Mouse (Mus musculus): ENCODE measurements at regions not wholly inside any gene's neighbourhood (a gene's known extent, or its start where the extent isn't known, plus 50 kb on each side); places are given as distances from the start of the nearest gene placed in this dataset.

- DNase-seq = no peak
These were observed 90.4 kb downstream of the Otol1 start for GRCm38 (mm10) chr3:70097813-70098212.

- DNase-seq = no peak
These were observed 94.7 kb downstream of the Otol1 start for GRCm38 (mm10) chr3:70102091-70102490.

GRCm38 (mm10) chr3:70102593-70103213, 95.3 kb downstream of the Otol1 start:
- DNase-seq = no peak

GRCm38 (mm10) chr3:70103983-70104827, 96.8 kb downstream of the Otol1 start:
- peak; percentile 45 to 81 for DNase-seq

DNA sequence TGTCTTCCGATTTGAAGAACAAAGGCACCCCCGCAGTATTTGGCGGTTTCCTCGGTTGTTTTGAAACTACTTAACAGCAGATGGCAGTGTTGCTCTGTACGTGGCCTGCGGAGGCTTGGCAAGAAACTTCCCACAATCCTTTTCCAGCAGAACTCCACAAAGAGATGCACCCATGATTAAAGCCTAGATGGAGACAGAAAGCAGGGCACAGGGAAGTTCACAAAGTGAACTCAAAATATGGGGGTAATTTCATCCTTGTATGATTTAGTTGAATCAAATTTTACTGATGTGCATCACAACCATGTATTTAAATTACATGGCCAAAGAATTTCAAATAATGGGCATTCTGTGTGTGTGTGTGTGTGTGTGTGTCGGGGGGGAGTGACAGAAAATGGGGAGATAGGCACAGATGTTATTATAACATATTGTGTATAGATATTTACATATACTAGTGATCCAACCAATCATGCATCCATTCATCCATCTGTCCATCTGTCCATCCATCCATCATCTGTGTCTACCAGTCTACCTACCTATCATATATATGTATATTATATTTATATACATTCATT, 97.5 kb downstream of the Otol1 start:
- peak; percentile 39 to 52 for DNase-seq

- no peak for DNase-seq
These were observed 98.1 kb downstream of the Otol1 start for GRCm38 (mm10) chr3:70105561-70105960.

DNA sequence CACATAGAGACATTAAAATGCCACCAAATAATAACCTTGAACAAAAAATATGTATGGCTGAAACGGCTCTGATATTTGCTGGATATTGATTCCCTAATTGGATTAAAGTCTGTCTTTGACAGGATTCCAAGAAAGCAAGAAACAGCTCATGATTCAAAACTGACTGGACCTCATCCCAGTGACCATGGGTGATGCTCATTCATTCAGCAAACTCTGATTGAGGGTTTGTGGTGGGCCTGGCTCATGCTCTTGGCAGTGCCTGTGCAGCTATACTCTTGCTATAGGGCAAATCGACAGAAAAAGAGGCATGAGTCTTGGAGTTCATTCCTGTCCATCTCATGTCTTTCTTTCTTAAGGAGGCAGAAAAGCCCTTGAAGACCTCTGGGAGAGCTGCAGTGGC, 98.7 kb downstream of the Otol1 start:
- DNase-seq = no peak

- no peak for DNase-seq
These were observed 118.8 kb downstream of the Otol1 start for GRCm38 (mm10) chr3:70126212-70126611.

- DNase-seq = no peak
These were observed 123.0 kb downstream of the Otol1 start for GRCm38 (mm10) chr3:70130241-70131029.

GRCm38 (mm10) chr3:70134963-70135362, 127.5 kb downstream of the Otol1 start:
- no peak for DNase-seq

DNA sequence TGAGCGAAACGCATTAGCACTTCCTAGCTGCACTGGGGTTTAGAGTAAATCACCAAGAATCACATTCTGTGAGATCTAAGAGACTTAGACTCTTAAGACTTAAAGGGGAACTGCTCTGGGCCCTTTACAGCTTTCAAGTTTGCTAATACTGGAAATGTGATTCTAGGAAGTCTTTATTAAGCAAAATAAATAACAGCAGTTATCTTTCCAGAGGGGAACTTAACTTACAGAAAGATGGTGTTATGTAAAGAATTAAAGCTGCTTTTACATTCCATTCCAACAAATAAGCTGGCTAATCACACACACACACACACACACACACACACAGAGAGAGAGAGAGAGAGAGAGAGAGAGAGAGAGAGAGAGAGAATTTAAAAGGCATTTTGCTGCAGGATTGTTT, 131.1 kb downstream of the Otol1 start:
- DNase-seq = no peak

DNA sequence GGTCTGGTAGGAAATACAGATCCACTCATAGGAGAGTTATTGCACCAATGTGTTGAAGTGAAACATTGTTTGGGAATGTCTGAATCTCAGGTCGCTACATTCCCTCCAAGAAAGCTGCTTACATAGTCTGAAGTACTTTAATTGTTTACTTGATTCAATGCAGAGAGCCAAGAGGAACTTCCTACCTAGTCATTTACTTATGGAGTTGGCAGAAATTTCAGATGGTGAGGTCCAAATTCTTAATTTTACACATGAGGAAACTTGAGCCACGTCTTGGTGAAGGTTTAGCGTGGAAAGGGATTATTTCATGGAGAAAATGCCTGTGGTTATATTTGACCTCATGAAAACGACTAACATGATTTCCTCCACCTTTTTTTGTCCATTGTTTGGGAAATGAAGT, 131.5 kb downstream of the Otol1 start:
- no peak for DNase-seq

DNA sequence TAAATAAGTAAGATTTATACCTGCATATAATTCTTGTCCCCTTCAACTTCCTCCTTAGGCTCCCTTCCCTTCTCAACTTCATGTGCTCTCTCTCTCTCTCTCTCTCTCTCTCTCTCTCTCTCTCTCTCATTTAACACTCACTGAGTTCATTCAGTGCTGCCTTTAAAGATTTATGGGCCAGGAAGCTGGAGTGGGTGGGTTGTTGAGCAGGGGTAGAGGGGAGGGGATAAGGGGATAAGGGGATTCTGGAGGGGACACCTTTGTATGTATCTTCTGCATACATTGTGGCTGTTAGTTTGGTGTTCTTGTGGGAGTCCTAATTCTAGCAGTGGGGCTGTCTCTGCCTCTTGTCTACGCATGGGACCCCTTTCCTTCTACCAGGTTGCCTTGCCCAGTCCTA, 138.3 kb downstream of the Otol1 start:
- DNase-seq = no peak

DNA sequence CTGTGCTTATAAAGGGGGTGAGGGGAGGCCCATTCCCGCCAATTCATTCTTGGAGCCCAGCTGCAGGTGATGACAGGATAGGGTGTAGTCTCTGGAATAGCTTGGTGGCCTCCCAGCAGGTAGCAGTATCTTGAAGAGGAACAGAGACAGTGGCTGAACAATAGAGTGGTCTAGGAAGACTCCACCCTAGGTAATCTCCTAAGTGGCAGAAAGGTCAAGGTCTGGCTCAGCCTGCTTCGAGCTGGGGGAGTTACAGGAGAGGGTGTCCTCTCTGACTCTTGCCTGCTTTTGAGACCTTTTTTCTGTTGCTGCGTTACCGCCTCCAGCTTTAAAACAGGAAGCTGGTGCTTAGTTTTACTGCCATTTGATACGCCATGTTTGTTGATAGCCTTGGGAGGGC, 143.7 kb downstream of the Otol1 start:
- DNase-seq = no peak

GRCm38 (mm10) chr3:70160043-70160442, 152.6 kb downstream of the Otol1 start:
- no peak for DNase-seq

DNA sequence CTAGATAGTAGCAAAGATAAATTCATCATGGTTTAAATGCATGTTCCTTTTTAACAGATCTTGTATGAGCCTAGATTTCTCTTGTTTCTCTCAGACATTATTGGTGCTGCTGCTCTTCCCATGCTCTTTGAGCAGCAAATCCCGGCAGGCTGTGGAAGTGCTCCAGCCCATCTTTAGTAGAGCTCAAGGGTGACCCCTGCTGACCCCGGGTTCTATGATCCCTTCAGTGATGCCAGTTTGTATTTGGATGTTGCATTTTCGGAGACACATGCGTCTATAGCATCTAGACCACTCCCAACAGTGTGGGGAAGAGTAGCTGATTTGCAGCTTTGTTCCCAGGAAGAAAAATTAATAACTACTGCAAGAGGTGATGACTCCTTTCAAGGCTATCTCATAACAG, 164.3 kb downstream of the Otol1 start:
- DNase-seq = no peak

DNA sequence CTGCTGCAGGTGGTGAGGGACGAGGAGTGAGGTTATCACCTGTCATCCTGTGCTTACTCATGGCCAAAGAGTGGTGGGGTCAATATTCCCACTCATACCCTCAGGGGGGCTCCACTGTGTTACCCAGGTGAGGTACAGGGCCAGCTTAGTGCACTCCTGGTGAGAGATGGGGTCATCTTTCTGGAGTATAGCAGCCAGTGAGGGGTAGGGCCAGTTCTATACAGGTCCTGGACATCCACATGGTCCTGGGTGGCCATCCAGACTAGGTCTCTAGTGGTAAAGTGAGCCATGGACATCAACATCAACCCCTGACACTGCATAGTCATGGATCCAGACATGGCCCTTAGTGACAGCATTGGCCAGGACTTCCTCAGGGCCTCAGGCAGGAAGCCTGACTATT, 169.0 kb downstream of the Otol1 start:
- DNase-seq = no peak

DNA sequence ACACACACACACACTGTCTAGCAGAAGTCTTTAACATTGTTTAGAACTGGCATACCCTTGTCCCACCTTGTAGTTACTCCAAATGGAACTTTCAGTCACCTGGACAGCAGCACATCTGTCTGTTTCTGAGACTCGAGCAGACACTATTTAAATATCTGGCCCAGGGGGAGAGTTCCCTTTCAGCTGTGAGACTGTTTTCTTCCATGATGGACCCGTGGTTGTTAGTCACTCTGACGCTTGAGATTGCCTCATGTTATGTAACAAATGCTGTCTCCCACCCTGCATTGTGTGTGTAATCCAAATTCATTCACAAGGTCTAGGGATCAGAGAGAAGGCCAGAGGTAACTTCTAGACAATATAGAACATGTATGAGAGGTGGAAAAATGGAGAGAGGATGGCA, 174.2 kb downstream of the Otol1 start:
- no peak for DNase-seq

DNA sequence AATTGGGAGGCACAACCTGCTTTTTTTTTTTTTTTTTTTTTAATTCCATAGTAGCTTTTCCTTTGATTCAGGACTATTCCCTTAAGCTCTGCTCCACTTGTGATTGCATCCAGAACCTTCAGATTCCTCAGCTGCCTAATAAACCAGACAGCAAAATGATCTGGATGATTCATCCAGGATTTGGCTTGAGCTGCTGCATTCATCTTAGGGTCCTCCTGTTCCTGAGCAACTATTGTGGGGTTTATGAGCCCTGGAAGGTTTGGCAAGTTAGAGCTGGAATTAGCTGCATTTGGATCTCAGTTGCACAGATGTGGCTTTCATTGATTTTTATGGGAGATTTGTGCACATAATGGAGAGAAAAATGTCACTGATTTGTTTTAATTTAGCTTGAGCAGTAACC, 183.3 kb downstream of the Otol1 start:
- DNase-seq = no peak

GRCm38 (mm10) chr3:70196671-70197070, 189.3 kb downstream of the Otol1 start:
- no peak for DNase-seq

DNA sequence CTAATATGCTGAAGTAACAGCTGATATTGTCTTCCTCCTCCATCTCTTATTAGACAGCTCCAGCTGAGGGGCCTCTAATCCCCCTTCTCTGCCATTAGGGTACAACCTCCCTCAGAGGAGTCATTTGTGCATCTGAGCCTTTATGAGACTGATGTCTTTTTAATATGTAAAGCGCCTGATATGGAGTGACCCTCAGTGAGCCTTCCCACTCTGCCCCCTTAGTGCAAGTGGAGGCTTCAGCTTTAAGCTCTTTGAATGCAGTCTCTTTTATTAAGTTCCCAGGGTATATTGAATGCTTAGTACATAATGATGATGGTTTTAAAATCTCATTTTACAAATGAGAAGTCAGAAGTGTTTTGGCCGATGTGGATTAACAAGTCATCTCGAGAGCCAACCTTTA, 191.5 kb downstream of the Otol1 start:
- DNase-seq = no peak

GRCm38 (mm10) chr3:70201334-70201943, 194.0 kb downstream of the Otol1 start:
- DNase-seq = no peak

DNA sequence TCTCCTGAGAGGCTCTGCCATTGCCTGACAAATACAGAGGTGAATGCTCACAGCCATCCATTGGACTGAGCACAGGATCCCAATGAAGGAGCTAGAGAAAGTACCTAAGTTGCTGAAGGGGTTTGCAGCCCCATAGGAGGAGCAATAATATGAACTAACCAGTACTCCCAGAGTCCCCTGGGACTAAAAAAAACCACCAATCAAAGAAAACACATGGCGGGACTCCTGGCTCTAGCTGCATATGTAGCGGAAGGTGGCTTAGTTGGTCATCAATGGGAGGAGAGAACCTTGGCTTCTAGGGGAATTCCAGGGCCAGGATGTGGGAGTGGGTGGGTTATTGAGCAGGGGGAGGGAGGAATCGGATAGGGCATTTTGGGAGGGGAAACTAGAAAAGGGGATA, 207.8 kb downstream of the Otol1 start:
- no peak for DNase-seq
